Mouse (Mus musculus): ENCODE measurements around the gene Ctrc. TPM values are rescaled to one million over a fixed set of nuclear protein-coding genes. Genes with fewer than 3 reads are reported as not detected.

Ctrc gene
- total and polyA plus RNA-seq, 3 experiments, result not detected

GRCm38 (mm10) chr4:141874601-141875460 is 28.7 kb upstream of the Ctrc start, which contains the start of gene Efhd2:
Gene Efhd2 (minus strand): TSS chr4:141874920.
- H3K4me1 ChIP-seq (ENCODE audit: control insufficient read depth in 1 of 2, insufficient read depth in 2 of 2), result peaks cover 28 to 47% of the 10 kb centered on the region in 2 experiments
- dilution Hi-C loops (cut with MboI; ENCODE audit: extremely low pct_ligation_motif_present, extremely low pct_unique_long_range_greater_than_20kb, low sequenced_read_pairs), result no loop called here

GRCm38 (mm10) chr4:141874111-141874600 is 28.0 kb upstream of the Ctrc start:
- no peaks in the 10 kb centered on the region for H3K9me3 ChIP-seq (replicated peaks; ENCODE audit: low read length)
- peaks cover 29 to 54% of the 10 kb centered on the region in 2 experiments for H3K4me1 ChIP-seq (ENCODE audit: control insufficient read depth in 1 of 2, insufficient read depth in 2 of 2)
- peak overlapping the region; percentile 92 to 95 (median 92) for H3K4me3 ChIP-seq (replicated peaks in 1 of 3; ENCODE audit: low read depth in 2 of 3, low read length in 2 of 3, poor library complexity in 1 of 3)
- peaks cover 3 to 33% of the 10 kb centered on the region in 2 experiments for H3K36me3 ChIP-seq (replicated peaks in 1 of 2; ENCODE audit: control insufficient read depth in 1 of 2, insufficient read depth in 1 of 2, low read length in 1 of 2)
- no peak overlapping the region for H3K27ac ChIP-seq (ENCODE audit: insufficient read depth, low read depth)
- TF ChIP-seq JUND (conservative IDR thresholded peaks at IDR 0.05; ENCODE audit: low read depth, low read length) (no peak), UBTF (IDR thresholded peaks at IDR 0.05; ENCODE audit: low read depth, low read length) (0 out of 2 replicates have a peak, but pooled peaks have one; percentile 2)
- peaks cover 17% of the 10 kb centered on the region for H3K79me2 ChIP-seq (replicated peaks; ENCODE audit: control insufficient read depth, extremely low read depth, insufficient read depth, poor library complexity, severe bottlenecking)
- in situ Hi-C loops (cut with MboI; ENCODE audit: low pct_ligation_motif_present, low pct_unique_long_range_greater_than_20kb, low sequenced_read_pairs), result no loop called here
- dilution Hi-C loops (cut with MboI; ENCODE audit: extremely low pct_ligation_motif_present, extremely low pct_unique_long_range_greater_than_20kb, low sequenced_read_pairs), result no loop called here
- DNase-seq (ENCODE audit: extremely low read depth), result no peak
- peaks cover 8% of the 10 kb centered on the region for H3K27me3 ChIP-seq (replicated peaks)
- H3K4me2 ChIP-seq (ENCODE audit: insufficient read depth, low read depth, poor library complexity, severe bottlenecking), result peak overlapping the region; percentile 58
- peak overlapping the region; percentile 89 for H3K9ac ChIP-seq (ENCODE audit: insufficient read depth, low read depth)

More at GRCm38 (mm10) chr4:141874601-141875460, 28.7 kb upstream of the Ctrc start, which contains the start of gene Efhd2:
- Histone ChIP-seq H3K36me3 (replicated peaks in 1 of 2; ENCODE audit: control insufficient read depth in 1 of 2, insufficient read depth in 1 of 2, low read length in 1 of 2) (peaks cover 3 to 32% of the 10 kb centered on the region in 2 experiments), H3K4me3 (replicated peaks in 1 of 3; ENCODE audit: low read depth in 2 of 3, low read length in 2 of 3, poor library complexity in 1 of 3) (peak within 1 kb of the TSS; percentile 92 to 95 (median 92)), H3K27ac (ENCODE audit: insufficient read depth, low read depth) (no peak within 1 kb of the TSS), H3K9ac (ENCODE audit: insufficient read depth, low read depth) (peak within 1 kb of the TSS; percentile 89), H3K4me2 (ENCODE audit: insufficient read depth, low read depth, poor library complexity, severe bottlenecking) (peak within 1 kb of the TSS; percentile 97), H3K9me3 (replicated peaks; ENCODE audit: low read length) (no peaks in the 10 kb centered on the region), H3K79me2 (replicated peaks; ENCODE audit: control insufficient read depth, extremely low read depth, insufficient read depth, poor library complexity, severe bottlenecking) (peaks cover 17% of the 10 kb centered on the region), H3K27me3 (replicated peaks) (peaks cover 8% of the 10 kb centered on the region)
- in situ Hi-C loops (cut with MboI; ENCODE audit: low pct_ligation_motif_present, low pct_unique_long_range_greater_than_20kb, low sequenced_read_pairs), result no loop called here
- TF ChIP-seq JUN (IDR thresholded peaks at IDR 0.05; ENCODE audit: insufficient read depth, low read depth, low read length) (no peak), CHD2 (IDR thresholded peaks at IDR 0.05; ENCODE audit: low read length) (peak; percentile 50; the same call in 1 of the 2 replicates), CHD1 (IDR thresholded peaks at IDR 0.05; ENCODE audit: low read depth, low read length) (no peak), RAD21 (IDR thresholded peaks at IDR 0.05; ENCODE audit: low read depth, low read length) (no peak), ZC3H11A (IDR thresholded peaks at IDR 0.05; ENCODE audit: low read depth, low read length) (no peak), UBTF (IDR thresholded peaks at IDR 0.05; ENCODE audit: low read depth, low read length) (no peak), HCFC1 (IDR thresholded peaks at IDR 0.05; ENCODE audit: low read depth, low read length) (no peak), SMC3 (IDR thresholded peaks at IDR 0.05; ENCODE audit: low read depth, low read length) (no peak), POLR2A (IDR thresholded peaks at IDR 0.05; ENCODE audit: low read depth, low read length) (peak; percentile 87), ZMIZ1 (IDR thresholded peaks at IDR 0.05; ENCODE audit: low read depth, low read length) (peak; percentile 93), GABPA (IDR thresholded peaks at IDR 0.05; ENCODE audit: insufficient replicate concordance, low read depth, low read length) (no peak), MAX (IDR thresholded peaks at IDR 0.05; ENCODE audit: low read length) (peak; percentile 80), USF2 (conservative IDR thresholded peaks at IDR 0.05; ENCODE audit: low read depth, low read length) (no peak), KAT2A (IDR thresholded peaks at IDR 0.05; ENCODE audit: insufficient replicate concordance, low read length) (no peak), TCF12 (IDR thresholded peaks at IDR 0.05; ENCODE audit: low read depth, low read length) (peak; percentile 51; the same call in 1 of the 2 replicates), PAX5 (IDR thresholded peaks at IDR 0.05; ENCODE audit: low read length) (no peak), MAFK (IDR thresholded peaks at IDR 0.05; ENCODE audit: insufficient replicate concordance, low read length) (0 out of 2 replicates have a peak, but pooled peaks have one; percentile 2), IRF4 (IDR thresholded peaks at IDR 0.05; ENCODE audit: low read depth, low read length) (peak; percentile 7; the same call in 1 of the 2 replicates), MYC (IDR thresholded peaks at IDR 0.05; ENCODE audit: low read depth, low read length) (0 out of 2 replicates have a peak, but pooled peaks have one; percentile 43), NELFE (IDR thresholded peaks at IDR 0.05; ENCODE audit: low read depth, low read length) (peak; percentile 82), ZKSCAN1 (IDR thresholded peaks at IDR 0.05; ENCODE audit: borderline replicate concordance, low read depth, low read length) (no peak), MEF2A (IDR thresholded peaks at IDR 0.05; ENCODE audit: borderline replicate concordance, low read depth, low read length) (no peak), NRF1 (IDR thresholded peaks at IDR 0.05; ENCODE audit: low read depth, low read length) (peak; percentile 62), ELF1 (IDR thresholded peaks at IDR 0.05; ENCODE audit: low read depth, low read length) (peak; percentile 89), TBP (conservative IDR thresholded peaks at IDR 0.05; ENCODE audit: low read depth, low read length) (no peak), RCOR1 (conservative IDR thresholded peaks at IDR 0.05; ENCODE audit: low read depth, low read length) (no peak), USF1 (IDR thresholded peaks at IDR 0.05; ENCODE audit: low read depth, low read length) (no peak), EP300 (IDR thresholded peaks at IDR 0.05; ENCODE audit: low read length) (no peak), CTCF (conservative IDR thresholded peaks at IDR 0.05 in 1 of 2, IDR thresholded peaks at IDR 0.05 in 1 of 2; ENCODE audit: low read depth in 2 of 2, low read length in 2 of 2) (no peak), BHLHE40 (IDR thresholded peaks at IDR 0.05; ENCODE audit: low read depth, low read length) (peak; percentile 72), POLR2AphosphoS2 (IDR thresholded peaks at IDR 0.05; ENCODE audit: low read depth, low read length) (no peak), JUND (conservative IDR thresholded peaks at IDR 0.05; ENCODE audit: low read depth, low read length) (no peak), E2F4 (IDR thresholded peaks at IDR 0.05; ENCODE audit: insufficient replicate concordance, low read depth, low read length) (no peak), MXI1 (IDR thresholded peaks at IDR 0.05; ENCODE audit: low read depth, low read length) (no peak), SIN3A (IDR thresholded peaks at IDR 0.05; ENCODE audit: low read length) (no peak; the same call in 1 of the 2 replicates), ZNF384 (IDR thresholded peaks at IDR 0.05; ENCODE audit: low read depth, low read length) (no peak), MAZ (IDR thresholded peaks at IDR 0.05; ENCODE audit: low read depth, low read length) (no peak), ETS1 (conservative IDR thresholded peaks at IDR 0.05; ENCODE audit: low read depth, low read length) (no peak)
- DNase-seq (ENCODE audit: extremely low read depth), result peak; percentile 66
